Mouse (Mus musculus) ES-E14 (cell line): Measurements from ENCODE around the gene Armcx4.

ENCODE experiments used
- ZC3H11A ChIP-seq: IDR thresholded peaks from 2 replicates; pipeline ENCODE4 v1.6.1; 2012; ENCODE audit warnings: low read depth, mild to moderate bottlenecking, inconsistent platforms, low read length, borderline replicate concordance
- ZNF384 ChIP-seq: IDR thresholded peaks from 2 replicates; pipeline ENCODE4 v1.6.1; 2012; ENCODE audit warnings: low read depth, low read length, inconsistent platforms

DNA sequence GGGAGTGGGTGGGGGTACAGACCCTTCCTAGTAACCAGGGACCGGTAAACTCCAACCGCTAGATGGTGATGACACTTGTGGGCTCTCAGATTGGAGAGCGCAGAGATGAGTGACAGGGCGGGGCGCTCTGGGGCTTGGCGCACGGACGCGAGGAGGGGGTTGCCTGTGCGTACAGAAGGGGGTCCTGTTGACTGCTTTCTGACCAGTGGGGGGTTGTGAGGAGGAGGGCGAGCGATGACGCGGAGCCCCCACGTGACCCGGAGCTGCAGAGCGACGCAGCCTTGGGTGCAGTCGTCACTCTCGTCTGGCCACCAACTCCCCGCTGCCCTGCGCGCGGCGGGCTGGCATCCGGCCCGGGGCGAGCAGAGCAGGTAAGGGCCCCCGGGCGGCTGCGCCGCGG, at the start of gene Armcx4:
- TF ChIP-seq ZNF384 (no peak), ZC3H11A (no peak)
